Mouse (Mus musculus) gonadal fat pad, adult 2 months (tissue): ENCODE measurements around the gene Ppp1r1a. TPM values are rescaled to one million over a fixed set of nuclear protein-coding genes. Genes with fewer than 3 reads are reported as not detected.

Source experiments
- DNase-seq: peaks from one replicate; pipeline ENCODE4 v3.0.0-alpha.2; 2012; ENCODE audit warnings: low read depth
- polyA plus RNA-seq: library from polyadenylated mRNA; depleted of rRNA; stranded (reverse); fragments of >200 nt; gene quantifications from 2 replicates; pipeline ENCODE4 v1.2.3, GENCODE M21; 2012; rRNA removed

The Ppp1r1a gene
- polyA plus RNA-seq: 44.1 and 46.0 TPM in 2 replicates

- no peak for DNase-seq
These were observed at the start of gene Ppp1r1a for GRCm38 (mm10) chr15:103537822-103538213. Gene Ppp1r1a, minus strand, starts transcription at chr15:103538003.

DNA sequence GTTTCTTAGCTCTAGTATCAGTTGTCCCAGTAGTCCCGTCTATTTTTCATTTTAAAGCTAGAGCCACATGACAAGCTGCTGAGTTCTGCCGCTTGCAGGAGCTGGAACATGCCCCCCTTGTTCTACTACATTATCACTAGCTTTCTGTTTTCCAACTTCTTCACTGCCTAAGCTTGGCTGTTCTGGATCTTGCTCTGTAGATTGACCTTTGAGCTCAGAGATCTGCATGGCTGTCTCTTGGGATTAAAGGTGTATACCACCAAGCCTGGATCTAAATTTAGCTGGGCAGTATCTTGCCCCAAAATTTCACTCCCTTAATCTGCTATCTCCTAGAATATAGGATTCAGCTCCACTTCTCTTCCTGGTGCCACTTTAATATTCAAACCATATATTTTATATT, 48.1 kb upstream of the Ppp1r1a start:
- DNase-seq: no peak

- no peak for DNase-seq
These were observed 27.2 kb upstream of the Ppp1r1a start, which contains the start of gene Glycam1 for GRCm38 (mm10) chr15:103564981-103565380. Gene Glycam1, minus strand, starts transcription at chr15:103565081.

DNA sequence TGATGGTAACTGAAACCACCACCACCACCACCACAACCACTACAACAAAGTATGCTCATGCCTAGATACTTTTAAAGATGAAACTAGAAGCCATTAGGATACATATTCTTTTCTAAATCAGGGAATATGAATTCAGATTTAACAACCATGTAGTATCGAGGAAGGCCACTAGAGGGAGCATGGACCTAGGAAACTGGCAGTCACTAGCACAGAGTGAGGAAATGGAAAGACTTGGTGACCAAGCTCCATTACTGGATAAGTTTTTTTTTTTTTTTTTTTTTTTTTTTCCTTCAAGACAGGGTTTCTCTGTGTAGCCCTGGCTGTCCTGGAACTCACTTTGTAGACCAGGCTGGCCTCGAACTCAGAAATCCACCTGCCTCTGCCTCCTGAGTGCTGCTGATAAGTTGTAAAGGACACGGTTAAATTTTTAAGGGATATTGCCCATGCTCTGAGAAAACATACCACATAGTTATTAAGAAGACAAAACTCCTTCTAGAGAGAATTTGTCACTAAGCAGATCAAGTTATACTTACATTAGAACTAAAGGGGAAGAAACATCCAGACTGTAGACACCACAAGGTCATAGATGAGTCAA, 14.4 kb upstream of the Ppp1r1a start:
- DNase-seq: no peak

- DNase-seq: no peak
These were observed 13.2 kb upstream of the Ppp1r1a start for GRCm38 (mm10) chr15:103551053-103551452.

- DNase-seq: no peak
These were observed 11.7 kb upstream of the Ppp1r1a start for GRCm38 (mm10) chr15:103549475-103549874.

DNA sequence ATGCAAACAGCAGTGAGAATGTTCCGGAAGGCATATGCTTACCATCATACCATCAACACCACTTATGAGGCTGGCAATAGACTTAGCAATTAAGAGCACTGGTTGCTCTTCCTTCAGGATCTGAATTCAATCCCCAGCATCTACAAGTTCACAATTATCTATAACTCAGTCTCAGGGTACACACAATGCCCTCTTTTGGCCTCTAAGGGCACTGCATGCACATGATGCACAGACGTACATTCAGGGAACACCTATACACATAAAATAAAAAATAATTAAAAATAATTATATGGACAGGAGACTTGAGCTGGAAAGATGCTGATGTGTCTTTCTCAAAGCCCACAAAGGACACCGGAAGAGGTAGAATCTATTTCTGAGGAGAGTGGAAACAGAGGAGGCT, 10.2 kb upstream of the Ppp1r1a start:
- no peak for DNase-seq

DNA sequence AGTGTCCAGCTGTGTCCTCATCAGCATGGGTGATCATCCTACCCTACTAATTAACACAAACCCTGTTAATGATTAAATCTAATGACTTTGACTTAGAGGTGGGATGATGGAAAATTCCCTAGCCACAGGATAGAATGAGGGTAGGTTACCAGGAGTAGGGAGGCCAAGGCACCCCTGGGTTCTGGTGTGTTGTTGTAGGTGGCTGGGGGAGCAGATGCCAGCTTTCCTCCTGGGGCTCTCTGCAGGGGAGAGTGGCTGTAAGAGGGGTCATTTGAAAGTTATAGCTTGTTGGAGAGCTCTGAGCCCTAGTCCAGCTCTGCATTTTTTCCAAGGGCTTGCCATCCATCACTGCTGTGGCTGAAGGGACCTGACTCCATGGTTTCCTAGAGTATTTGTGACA, 4.7 kb upstream of the Ppp1r1a start:
- DNase-seq: no peak

GRCm38 (mm10) chr15:103540646-103541045, 2.8 kb upstream of the Ppp1r1a start:
- DNase-seq: no peak

GRCm38 (mm10) chr15:103539259-103539658, 1.5 kb upstream of the Ppp1r1a start:
- no peak for DNase-seq

DNA sequence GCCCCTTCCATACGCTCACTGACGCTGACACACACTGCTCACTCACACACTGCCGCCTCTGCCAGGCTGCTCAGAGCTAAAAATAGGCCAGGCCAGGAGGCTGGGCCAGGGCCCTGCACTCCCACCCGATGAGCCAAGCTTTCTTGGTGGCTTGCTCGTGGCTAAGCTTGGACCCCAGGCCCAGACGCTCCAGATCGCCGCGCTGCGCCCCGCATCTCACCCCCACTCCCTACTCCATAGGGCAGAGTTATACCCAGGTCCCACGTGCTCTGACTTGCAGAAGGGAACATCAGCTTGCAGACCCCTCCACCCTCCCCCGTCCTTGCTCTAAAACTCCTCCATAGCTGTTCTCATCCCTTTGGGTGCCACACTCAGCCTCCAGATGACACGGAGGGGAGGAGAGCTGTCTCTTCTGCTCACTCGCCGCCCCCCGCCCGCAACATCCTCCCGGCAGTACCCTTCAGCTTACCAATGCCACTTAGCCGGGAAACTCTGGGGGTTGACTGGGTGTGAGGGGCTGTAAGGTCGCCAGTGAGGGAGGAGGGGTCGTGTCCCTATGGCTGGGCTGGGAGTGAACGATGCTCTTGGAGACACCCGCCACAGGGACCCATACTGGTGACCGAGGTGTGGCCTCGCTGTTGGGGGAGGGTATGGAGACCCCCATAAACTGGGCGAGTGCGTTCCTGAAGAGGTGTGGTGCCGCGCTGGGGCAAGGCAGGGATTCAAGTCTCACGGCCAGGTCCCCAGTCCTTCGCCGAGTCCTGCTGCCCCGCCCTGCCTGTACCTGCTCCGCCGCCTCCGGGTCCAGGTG, 587 bp downstream of the Ppp1r1a start:
- DNase-seq: no peak

- no peak for DNase-seq
These were observed 1.3 kb downstream of the Ppp1r1a start for GRCm38 (mm10) chr15:103536456-103536855.

GRCm38 (mm10) chr15:103535786-103536185, 2.0 kb downstream of the Ppp1r1a start:
- DNase-seq: no peak

GRCm38 (mm10) chr15:103535030-103535429, 2.8 kb downstream of the Ppp1r1a start:
- no peak for DNase-seq

DNA sequence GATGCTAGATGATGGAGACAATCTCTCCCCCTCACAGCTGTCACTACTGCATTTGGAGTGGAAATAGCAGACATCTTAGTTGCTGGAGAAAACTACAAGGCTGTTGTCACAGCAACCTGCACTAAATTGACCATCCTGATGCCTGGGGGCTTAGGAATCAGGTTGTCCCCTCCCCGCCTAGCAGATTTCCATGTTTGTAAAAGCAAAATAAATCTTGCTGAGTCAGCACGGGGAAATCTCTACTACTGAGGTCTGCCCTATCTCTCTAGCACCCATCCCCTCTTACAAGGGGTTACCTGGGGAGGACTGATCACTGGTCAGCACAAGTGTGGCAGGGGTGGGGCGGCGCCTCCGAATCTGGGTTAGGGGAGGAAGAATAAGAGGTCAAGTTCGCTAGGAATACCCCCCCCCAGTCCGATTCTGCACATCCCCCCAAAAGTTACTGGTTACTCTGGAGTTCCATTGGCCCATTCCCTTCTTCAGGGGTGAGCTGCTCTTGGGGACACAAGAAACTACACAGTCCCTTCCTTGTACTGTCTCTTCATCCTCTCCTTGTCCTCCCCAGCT, 3.7 kb downstream of the Ppp1r1a start:
- no peak for DNase-seq

GRCm38 (mm10) chr15:103530372-103530771, 7.4 kb downstream of the Ppp1r1a start:
- DNase-seq: no peak

DNA sequence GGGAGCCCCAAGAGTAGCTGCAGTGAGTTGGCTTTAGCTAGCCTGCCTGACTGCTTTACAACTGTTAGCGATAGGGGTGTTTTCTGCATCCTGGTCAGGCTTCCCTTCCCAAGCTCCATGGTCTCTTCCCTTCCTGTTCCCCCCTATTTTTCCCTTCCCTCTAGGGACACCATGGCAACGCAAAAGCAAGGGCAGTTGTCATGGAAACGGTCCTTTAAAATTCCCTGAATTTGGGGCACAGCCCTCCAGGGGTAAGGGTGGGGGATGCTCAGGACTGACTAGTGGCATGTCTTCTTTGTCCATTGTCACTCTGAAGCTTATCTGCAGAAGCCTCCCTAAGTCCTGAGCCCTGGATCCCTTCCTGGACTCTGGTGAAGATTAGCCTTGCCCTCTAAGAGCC, 14.6 kb downstream of the Ppp1r1a start:
- no peak for DNase-seq

DNA sequence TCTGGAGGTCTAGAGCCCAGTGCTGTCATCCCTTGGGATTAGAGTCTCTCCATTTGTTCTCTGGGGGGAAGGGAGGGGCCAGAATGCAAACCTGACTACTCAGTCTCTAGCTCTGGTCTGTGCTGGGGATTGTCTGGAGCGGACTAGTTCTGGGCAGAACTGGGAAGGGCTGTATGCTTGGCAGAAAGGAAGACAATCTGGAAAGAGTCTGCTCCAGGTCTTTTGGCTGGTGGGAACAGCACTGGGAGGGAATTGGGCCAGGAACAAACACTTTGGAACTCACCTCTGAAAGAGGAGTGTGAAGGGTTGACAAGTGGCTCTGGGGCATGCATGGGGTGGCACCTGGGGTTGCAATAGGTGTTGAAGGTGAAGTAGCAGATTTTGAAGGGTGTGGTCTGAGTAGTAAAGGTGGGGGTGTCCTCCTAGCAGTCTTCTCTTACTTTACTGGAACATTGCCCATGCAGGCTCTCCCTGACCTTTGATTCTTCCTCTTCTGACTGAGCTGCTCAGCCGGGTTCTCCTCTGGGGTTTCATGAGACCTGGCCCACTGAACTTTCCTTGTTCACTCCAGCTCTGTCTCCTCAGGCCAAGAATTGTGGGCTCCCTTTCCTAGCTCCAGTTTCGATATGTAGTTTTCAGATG, 15.2 kb downstream of the Ppp1r1a start:
- DNase-seq: no peak

- no peak for DNase-seq
These were observed 18.1 kb downstream of the Ppp1r1a start for GRCm38 (mm10) chr15:103519386-103520378.

DNA sequence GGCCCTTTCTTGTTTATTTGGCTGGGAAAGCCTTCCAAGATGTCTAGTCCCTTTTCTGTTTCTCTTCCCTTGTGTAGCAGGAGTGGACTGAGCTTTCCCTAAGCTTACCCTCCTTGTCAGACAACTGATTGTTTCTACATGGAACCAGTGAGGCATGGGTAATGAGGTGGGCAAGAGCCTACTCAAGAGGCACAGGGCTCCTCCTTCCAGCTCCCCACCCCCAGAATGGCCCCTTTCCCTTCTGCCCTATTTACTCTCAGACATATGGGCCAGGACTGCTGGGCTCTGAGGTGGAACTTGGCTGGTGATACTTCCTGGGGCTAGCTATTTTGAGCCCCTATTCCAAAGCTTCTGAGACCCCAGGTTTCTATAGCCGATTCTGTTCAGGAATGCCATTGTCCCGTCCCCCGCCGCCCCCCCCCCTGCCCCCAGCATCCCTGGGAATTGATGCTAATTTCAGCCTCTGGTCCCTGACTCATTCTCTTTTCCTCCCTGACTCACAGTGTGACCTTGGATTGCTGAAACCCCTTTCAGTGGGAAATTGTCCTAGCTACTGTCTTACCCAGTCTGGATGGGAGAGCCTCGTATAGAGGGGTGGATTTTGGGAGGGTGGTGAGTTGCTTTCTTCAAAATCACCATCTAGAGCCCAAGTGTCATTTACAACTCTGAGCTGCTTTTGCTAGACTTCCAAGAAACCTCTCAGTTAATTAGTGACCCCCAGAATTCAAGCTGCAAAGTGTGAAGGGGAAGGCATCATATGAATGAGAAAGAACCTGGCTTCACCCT, 19.0 kb downstream of the Ppp1r1a start:
- no peak for DNase-seq
